Mouse (Mus musculus) stomach, embryonic 16.5 days (tissue): ENCODE data around the gene Gm21477. TPM values are rescaled to one million over a fixed set of nuclear protein-coding genes. Genes with fewer than 3 reads are reported as not detected.
"Not testable (repeated sequence)": the region's sequence is repeated elsewhere in the genome, so short reads cannot be mapped to it uniquely, and the experiment has no call there.

Experiments
- ATAC-seq: fragments of 200-750 bp; cut with Nextera tagmentation; 2 replicates; pipeline ENCODE4 v1.8.0; 2017; ENCODE audit warnings: moderate number of reproducible peaks, moderate TSS enrichment; ENCODE audit not compliant: insufficient read depth, low FRiP score
- H3K27ac ChIP-seq: fragments of 300-500 bp; sonication (generic); 2 replicates; pipeline ENCODE4 v1.5.1; 2014; ENCODE audit warnings: low read length
- H3K27me3 ChIP-seq: fragments of 300-500 bp; sonication (generic); 2 replicates; pipeline ENCODE4 v1.6.1; 2014; ENCODE audit warnings: low read length, control low read depth, mixed read lengths; ENCODE audit not compliant: control insufficient read depth, insufficient read depth
- H3K36me3 ChIP-seq: fragments of 300-500 bp; sonication (generic); 2 replicates; pipeline ENCODE4 v1.6.1; 2014; ENCODE audit warnings: low read length; ENCODE audit not compliant: control insufficient read depth, insufficient read depth
- H3K4me1 ChIP-seq: fragments of 300-500 bp; sonication (generic); 2 replicates; pipeline ENCODE4 v1.6.1; 2014; ENCODE audit warnings: low read length, control low read depth, mixed read lengths; ENCODE audit not compliant: control insufficient read depth, insufficient read depth
- H3K4me2 ChIP-seq: fragments of 300-500 bp; sonication (generic); 2 replicates; pipeline ENCODE4 v1.6.1; 2014; ENCODE audit warnings: low read depth, low read length, mixed read lengths
- H3K4me3 ChIP-seq: fragments of 300-500 bp; sonication (generic); replicated peaks from 2 replicates; pipeline ENCODE4 v1.5.1; 2014; ENCODE audit warnings: mild to moderate bottlenecking, low read length
- H3K9ac ChIP-seq: fragments of 300-500 bp; sonication (generic); 2 replicates; pipeline ENCODE4 v1.6.1; 2014; ENCODE audit warnings: low read length
- H3K9me3 ChIP-seq: fragments of 300-500 bp; sonication (generic); replicated peaks from 2 replicates; pipeline ENCODE4 v1.6.1; 2016; ENCODE audit warnings: low read length, control low read depth; ENCODE audit not compliant: control insufficient read depth
- WGBS: fragments of 180-500 bp; shearing (Covaris S2); extraction: QIAGEN DNeasy Blood & Tissue Kit; methylation state at CpG from one replicate; pipeline ENCODE4 v1.1.7; 2014; 5-methylcytosine and 5-hydroxymethylcytosine counted together
- polyA plus RNA-seq: library from polyadenylated mRNA; unstranded; fragments of >200 nt; fragmentation: Nextera tagmentation; extraction: Ambion mirVana; gene quantifications from 2 replicates; pipeline ENCODE4 v1.2.1, GENCODE M21; 2015

Gene Gm21477
- polyA plus RNA-seq: not detected in 2 replicates

DNA sequence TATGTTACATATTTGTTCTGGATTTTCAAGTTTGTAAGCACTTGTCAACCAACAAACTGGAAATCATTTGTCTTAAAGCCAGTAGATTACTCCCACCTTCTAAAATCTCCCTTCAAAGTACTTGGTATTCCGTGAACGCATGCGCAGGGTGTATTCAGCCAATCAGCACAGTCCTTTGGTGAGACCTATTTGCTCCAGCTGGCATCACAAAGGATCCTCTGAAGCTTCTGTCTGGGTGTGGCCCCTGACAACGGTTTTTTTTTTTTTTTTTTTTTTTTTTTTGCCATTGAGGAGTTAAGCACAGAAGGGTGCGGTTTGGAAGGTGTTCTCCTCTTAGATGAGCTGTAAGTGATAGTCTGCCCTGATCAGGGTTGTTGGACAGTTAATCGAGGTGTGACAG, at the start of gene Gm21477:
Gm21477 (plus strand) TSS at position 301 of the 400 bp plus-strand sequence.
- WGBS: no CpG with 5 or more reads among the region's 6 CpGs
- not testable (repeated sequence) for H3K4me1 ChIP-seq, ATAC-seq, H3K4me2 ChIP-seq, H3K27ac ChIP-seq, H3K36me3 ChIP-seq, H3K9ac ChIP-seq, H3K27me3 ChIP-seq, H3K4me3 ChIP-seq, H3K9me3 ChIP-seq
